Mouse (Mus musculus) layer of hippocampus, adult 8-10 months (tissue): ENCODE measurements around the gene Scarf1. TPM values are rescaled to one million over a fixed set of nuclear protein-coding genes. Genes with fewer than 3 reads are reported as not detected.

ENCODE experiments used
- DNase-seq, 2 experiments: peaks; one replicate each; pipeline ENCODE4 v3.0.0; 2022; ENCODE audit warnings: low spot score in 2 of 2
- total RNA-seq, 4 experiments: library from RNA; stranded (reverse); gene quantifications; 2 replicates each; pipeline ENCODE4 v1.2.4; 2022

The Scarf1 gene
- total RNA-seq: 1 to 10 TPM; 1.1 to 1.6 (median 1.4) TPM

DNA sequence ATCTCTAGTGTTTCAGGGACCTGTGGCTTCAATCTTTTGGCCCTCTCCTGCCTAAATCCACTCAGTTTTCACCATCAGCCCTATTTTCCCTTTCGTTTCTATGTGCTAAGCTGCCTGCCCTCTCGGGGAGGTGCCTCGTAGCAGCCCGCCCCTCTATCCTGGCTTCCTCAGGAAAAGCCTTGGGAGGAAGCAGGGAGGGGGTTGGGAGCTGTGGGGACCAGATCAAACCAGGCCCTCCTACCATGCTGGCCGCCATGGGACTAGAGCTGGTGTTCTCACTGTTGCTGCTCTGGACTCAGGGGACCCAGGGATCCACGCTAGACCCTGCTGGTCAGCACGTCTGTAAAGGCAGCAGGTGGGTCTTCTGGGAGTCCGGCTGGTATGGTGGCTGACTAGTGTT is at the start of gene Scarf1:
Gene Scarf1, plus strand, starts transcription at position 205 of the 400 bp plus-strand sequence.
- DNase-seq: no peak

DNA sequence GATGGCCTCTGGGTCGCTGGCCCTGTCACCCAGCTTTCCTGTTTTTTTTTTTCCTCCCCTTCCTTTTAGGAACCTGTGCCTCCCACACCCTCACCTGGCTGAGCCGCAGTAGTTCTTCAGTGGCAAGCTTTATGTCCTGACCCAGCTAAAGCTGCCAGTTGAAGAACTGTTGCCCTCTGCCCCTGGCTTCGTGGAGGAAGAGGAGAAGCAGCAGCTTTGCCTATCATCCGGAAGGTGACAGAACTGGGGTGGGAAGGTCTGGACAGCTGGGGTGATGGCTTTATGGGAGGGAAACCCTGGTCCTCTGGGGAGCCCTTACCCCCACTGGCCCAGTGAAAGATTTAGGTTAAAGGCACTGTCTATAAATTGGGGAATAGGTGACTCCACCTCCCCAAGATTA is 49.7 kb upstream of the Scarf1 start:
- no peak for DNase-seq

GRCm38 (mm10) chr11:75464417-75464816 is 48.9 kb upstream of the Scarf1 start:
- no peak for DNase-seq

DNA sequence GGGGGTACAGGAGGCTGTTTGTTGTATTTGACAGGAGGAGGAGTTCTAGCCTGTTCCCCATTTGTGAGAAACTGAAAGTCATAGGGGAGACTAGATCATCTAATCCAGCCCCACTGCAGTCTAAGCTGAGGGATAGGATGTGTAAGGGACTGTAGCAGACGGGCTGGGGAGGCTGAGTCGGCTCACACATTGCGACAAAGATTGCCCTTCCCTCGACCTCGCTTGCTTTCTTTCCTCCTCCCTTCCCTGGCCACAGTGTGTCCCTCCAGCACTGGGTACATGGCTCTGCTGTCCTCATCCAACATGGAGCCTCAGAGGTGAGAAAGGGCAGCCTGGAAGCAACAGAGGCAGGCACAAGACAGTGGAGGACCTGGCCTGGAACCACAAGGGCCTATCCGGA is 48.3 kb upstream of the Scarf1 start:
- no peak for DNase-seq

DNA sequence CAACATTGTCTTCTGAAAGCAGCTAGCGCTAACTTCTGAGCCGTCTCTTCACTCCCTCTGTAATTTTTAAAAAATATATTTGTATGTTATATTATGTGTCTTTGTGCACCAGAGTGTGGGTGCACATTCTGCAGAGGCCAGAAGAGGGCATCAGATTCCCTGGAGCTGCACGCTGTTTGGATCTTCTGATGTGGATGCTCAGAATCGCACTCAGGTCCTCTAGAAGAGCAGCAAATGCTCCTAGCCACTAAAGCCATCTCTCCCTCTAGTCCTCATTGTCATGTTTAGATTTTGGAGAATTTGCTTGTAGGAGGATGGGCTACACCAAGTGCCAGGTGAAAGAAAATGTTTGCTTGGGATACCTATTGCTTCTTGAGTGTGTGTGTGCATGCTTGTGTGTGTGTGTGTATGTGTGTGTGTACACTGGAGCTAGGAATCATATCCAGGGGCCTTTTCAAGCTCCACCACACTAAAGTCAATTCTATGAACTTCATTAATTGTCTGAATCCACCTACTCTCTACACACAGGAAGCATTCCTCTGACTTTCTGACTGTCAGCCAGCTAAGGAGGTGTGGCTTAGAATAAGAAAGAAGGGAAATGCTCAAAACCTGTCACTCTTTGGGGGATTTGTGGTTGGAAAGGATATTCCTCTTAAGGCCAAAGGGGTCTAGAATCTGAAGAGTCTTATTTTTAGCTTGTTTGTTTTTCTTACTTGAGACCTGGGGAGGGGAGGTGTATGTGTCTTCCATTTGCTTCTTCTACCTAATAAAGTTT is 46.4 kb upstream of the Scarf1 start:
- no peak for DNase-seq

DNA sequence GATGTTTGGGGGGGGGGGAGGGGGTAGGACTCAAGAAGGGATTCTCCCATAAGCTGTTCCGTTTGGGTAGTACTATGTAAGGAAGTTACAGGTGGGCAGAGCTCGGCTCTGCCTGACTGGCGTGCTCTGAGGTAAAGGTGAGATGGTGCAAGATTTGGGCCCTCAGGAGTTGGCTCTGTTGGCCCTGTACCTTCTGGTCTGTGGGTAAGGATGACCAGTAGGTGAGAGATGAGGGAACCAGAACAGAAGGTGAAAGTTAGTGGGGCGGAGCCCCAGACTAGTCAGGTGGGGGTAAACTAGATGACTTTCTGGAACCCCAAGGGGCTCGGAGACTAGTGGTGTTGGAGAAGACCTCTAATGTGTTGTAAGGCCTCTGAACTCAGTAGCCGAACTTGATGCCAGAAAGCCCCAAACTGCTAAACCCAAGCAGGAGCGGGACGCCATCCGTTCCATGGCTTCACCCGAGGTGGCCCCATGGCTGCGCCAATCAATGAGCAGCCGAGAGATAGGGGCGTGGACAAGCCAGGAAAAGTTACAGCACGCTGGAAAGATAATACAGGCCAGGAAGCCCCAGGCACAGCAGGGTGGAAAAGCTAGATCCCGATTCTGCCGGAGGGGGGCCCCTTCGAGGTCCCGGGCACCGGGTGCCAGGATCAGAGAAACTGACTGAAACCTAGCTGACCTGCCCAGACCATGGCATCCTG is 45.7 kb upstream of the Scarf1 start:
- DNase-seq: no peak

DNA sequence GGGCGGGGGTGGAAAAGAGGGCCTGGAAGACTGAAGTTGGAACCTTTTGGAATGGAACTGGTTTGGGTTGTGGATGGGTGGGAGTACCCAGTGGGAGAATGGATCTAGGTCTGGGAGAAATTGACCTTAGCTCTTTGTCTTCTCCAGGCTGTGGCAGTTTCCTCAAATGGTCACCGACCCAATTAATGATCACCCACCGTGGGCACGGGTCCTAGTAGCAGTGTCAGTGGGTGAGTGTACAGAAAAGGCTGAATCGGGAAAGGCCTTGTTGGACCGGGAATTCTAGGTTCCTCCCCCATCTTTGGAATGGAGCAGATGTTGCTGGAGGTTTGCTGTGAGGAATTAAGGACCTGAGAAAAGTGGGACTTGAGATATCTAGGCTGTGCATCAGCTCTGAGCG is 44.9 kb upstream of the Scarf1 start:
- no peak for DNase-seq

GRCm38 (mm10) chr11:75469261-75469660 is 44.1 kb upstream of the Scarf1 start:
- no peak for DNase-seq

GRCm38 (mm10) chr11:75470675-75471074 is 42.7 kb upstream of the Scarf1 start:
- DNase-seq: no peak

DNA sequence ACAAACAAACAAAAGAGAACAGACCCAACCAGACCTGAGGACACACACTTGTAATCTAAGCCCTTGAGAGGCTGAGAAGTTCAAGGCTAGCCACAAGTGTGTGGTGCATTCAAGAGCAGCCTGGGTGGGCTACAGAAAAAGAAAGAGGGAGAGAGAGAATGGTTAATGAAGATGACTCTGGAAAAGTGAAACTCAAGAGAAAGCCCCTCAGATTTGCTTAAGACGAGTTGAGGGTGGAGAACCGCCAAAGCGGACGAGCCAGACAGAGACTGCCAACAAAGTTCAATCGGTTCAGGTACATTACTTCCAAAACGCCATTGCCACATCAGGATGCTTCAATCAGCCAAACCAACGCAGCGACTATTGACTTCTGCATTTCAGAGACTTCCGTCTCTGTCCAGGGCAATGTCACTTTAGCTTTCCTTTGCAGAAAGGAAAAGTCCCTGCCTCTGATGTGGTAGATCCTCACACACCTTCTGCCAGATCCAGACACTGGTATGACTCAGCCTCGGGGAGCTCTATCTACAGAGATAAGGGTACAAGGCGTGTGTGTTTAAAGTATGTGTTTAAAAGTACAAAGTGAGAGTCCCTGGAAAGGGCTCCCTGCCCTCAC is 40.8 kb upstream of the Scarf1 start:
- DNase-seq: no peak

GRCm38 (mm10) chr11:75473376-75473775 is 40.0 kb upstream of the Scarf1 start:
- no peak for DNase-seq

GRCm38 (mm10) chr11:75486192-75486591 is 27.1 kb upstream of the Scarf1 start:
- DNase-seq: no peak

GRCm38 (mm10) chr11:75486601-75487285 is 26.6 kb upstream of the Scarf1 start, which contains the start of gene Prpf8:
TSS of gene Prpf8 (plus strand) at chr11:75486816.
- peak; percentile 98 to 99 for DNase-seq

GRCm38 (mm10) chr11:75487496-75487895 is 25.8 kb upstream of the Scarf1 start:
- no peak for DNase-seq

DNA sequence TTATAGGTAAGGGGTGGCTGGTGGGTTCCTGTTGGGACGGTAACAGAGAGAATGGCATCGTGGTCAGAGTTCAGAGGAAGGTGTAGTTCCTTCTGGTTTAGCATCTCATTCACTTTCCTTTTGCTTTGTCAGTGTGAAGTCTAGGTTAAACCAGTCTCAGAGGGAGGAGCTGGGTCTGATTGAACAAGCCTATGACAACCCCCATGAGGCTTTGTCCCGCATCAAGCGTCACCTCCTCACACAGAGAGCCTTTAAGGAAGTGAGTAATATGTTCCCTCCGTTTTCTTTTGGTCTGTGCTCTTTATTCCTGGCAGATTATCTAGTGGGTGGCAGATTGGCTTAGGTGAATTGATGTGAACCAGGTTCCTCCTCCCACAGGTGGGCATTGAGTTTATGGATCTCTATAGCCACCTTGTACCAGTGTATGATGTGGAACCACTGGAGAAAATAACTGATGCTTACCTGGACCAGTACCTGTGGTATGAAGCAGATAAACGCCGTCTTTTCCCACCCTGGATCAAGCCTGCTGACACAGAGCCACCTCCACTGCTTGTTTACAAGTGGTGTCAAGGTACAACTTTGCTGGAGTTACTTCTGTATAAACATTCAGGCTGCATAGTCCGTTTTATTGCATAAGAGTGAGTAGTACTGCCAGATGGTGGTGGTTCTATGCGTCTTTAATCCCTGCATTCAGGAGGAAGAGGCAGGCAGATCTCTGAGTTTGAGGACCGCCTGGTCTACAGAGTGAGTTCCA is 18.9 kb upstream of the Scarf1 start:
- DNase-seq: no peak

GRCm38 (mm10) chr11:75498126-75498525 is 15.2 kb upstream of the Scarf1 start:
- DNase-seq: no peak

DNA sequence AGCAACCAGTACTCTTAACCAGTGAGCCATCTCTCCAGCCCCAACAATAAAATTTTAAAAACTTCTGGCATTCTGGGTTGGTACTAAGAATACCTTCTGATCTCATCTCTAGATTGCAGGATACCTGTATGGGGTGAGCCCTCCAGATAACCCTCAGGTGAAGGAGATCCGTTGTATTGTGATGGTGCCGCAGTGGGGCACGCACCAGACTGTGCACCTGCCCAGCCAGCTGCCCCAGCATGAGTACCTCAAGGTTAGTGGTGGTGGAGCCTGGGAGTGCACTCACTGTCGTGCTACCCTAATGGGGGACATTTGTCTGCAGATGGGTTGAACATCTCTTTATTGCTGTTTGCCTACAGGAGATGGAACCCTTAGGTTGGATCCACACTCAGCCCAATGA is 5.2 kb upstream of the Scarf1 start:
- no peak for DNase-seq

- DNase-seq: no peak
These were observed 4.4 kb upstream of the Scarf1 start for GRCm38 (mm10) chr11:75508904-75509303.

- DNase-seq: no peak
These were observed 3.4 kb upstream of the Scarf1 start, which contains the start of gene Rilp for GRCm38 (mm10) chr11:75509741-75510626. TSS of gene Rilp (plus strand) at chr11:75510094.

GRCm38 (mm10) chr11:75510627-75510993 is 2.7 kb upstream of the Scarf1 start:
- peak; percentile 81 to 88 for DNase-seq
